Mouse (Mus musculus) hindbrain, embryonic 11.5 days (tissue): ENCODE measurements around the gene Thsd7b. TPM values are rescaled to one million over a fixed set of nuclear protein-coding genes. Genes with fewer than 3 reads are reported as not detected.
A peak's percentile ranks its signal among the peaks of the same experiment; 100 is the strongest.

Experiments used
- ATAC-seq: fragments of 200-750 bp; cut with Nextera tagmentation; 2 replicates; pipeline ENCODE4 v1.8.0; 2017; ENCODE audit warnings: mild to moderate bottlenecking, moderate TSS enrichment, moderate library complexity; ENCODE audit not compliant: low FRiP score
- DNase-seq: peaks from one replicate; pipeline ENCODE4 v3.0.0-alpha.2; 2015; ENCODE audit warnings: low spot score
- H3K27ac ChIP-seq: fragments of 300-500 bp; sonication (generic); 2 replicates; pipeline ENCODE4 v1.5.1; 2014; ENCODE audit warnings: mild to moderate bottlenecking, low read depth, low read length
- H3K27me3 ChIP-seq: fragments of 300-500 bp; sonication (generic); 2 replicates; pipeline ENCODE4 v1.6.1; 2014; ENCODE audit warnings: mild to moderate bottlenecking, low read length, moderate library complexity, mixed read lengths; ENCODE audit not compliant: control insufficient read depth, insufficient read depth
- H3K36me3 ChIP-seq: fragments of 300-500 bp; sonication (generic); 2 replicates; pipeline ENCODE4 v1.6.1; 2014; ENCODE audit warnings: mild to moderate bottlenecking, low read length, moderate library complexity, mixed read lengths; ENCODE audit not compliant: control insufficient read depth, insufficient read depth
- H3K4me1 ChIP-seq: fragments of 300-500 bp; sonication (generic); replicated peaks from 2 replicates; pipeline ENCODE4 v1.6.1; 2014; ENCODE audit warnings: low read length, mixed read lengths; ENCODE audit not compliant: control insufficient read depth, insufficient read depth
- H3K4me2 ChIP-seq: fragments of 300-500 bp; sonication (generic); replicated peaks from 2 replicates; pipeline ENCODE4 v1.6.1; 2014; ENCODE audit warnings: mild to moderate bottlenecking, low read depth, low read length
- H3K4me3 ChIP-seq: fragments of 300-500 bp; sonication (generic); 2 replicates; pipeline ENCODE4 v1.5.1; 2014; ENCODE audit warnings: low read depth, low read length
- H3K9ac ChIP-seq: fragments of 300-500 bp; sonication (generic); 2 replicates; pipeline ENCODE4 v1.6.1; 2014; ENCODE audit warnings: low read depth, low read length
- H3K9me3 ChIP-seq: fragments of 300-500 bp; sonication (generic); 2 replicates; pipeline ENCODE4 v1.6.1; 2016; ENCODE audit warnings: low read length; ENCODE audit not compliant: control insufficient read depth
- WGBS: fragments of 180-500 bp; shearing (Covaris S2); extraction: QIAGEN DNeasy Blood & Tissue Kit; methylation state at CpG from one replicate; pipeline ENCODE4 v1.1.7; 2014; 5-methylcytosine and 5-hydroxymethylcytosine counted together
- polyA plus RNA-seq: library from polyadenylated mRNA; unstranded; fragments of >200 nt; fragmentation: Nextera tagmentation; extraction: Ambion mirVana; gene quantifications from 2 replicates; pipeline ENCODE4 v1.2.1, GENCODE M21; 2014

Thsd7b gene
- polyA plus RNA-seq, 1 experiment from 2014 or later, result 14.0 TPM

DNA sequence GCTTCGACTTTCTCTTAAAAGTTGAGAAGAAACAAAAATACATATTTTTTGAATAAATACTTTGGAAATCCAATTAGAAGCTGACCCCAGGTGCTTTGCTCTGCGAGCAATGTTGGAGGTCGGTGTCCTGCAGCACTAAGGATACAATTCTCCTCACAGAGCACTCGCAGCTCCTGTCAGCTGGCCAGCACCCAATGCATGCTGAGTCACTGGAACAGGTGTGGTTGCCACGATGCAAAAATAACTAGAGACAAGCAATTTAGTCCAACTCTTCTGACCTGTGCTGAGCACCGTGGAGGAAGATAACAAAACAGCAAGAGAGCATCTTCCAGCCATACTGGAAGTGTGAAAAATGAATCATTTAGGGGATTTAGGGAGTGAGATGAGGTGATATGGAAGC, 594.6 kb downstream of the Thsd7b start:
- no peak overlapping the region for H3K4me2 ChIP-seq
- H3K4me1 ChIP-seq, result no peaks in the 10 kb centered on the region
- WGBS, result 84% methylated on average over 6 of the region's 6 CpGs
- H3K4me3 ChIP-seq, result no peak overlapping the region
- H3K27me3 ChIP-seq, result no peaks in the 10 kb centered on the region
- no peaks in the 10 kb centered on the region for H3K9me3 ChIP-seq
- no peak for ATAC-seq
- H3K36me3 ChIP-seq, result no peaks in the 10 kb centered on the region
- H3K9ac ChIP-seq, result no peak overlapping the region
- no peak for DNase-seq
- H3K27ac ChIP-seq, result no peak overlapping the region

DNA sequence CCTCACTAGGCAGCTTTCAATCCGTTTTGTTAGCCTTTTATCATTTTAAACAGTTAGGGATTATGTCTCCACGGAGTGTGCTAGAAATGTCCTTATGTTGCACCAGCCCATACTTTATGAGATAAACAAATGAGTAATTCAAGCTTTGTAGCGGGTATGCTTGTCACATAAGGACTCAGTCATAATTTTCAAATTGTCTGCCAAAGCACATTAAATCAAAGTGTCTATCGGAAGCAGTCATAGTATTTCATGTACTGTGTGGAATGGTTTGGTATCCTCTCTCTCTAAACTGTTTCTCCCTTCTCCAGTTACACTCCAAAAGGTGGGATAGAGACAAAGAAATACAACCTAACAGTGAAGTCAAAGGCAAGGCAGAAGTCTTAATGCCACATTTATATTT, 601.3 kb downstream of the Thsd7b start:
- Histone ChIP-seq H3K4me2 (no peak overlapping the region), H3K4me3 (no peak overlapping the region), H3K9ac (no peak overlapping the region), H3K36me3 (no peaks in the 10 kb centered on the region), H3K27me3 (no peaks in the 10 kb centered on the region), H3K27ac (no peak overlapping the region), H3K4me1 (no peaks in the 10 kb centered on the region), H3K9me3 (no peaks in the 10 kb centered on the region)
- WGBS, result 87% methylated on average over 4 of the region's 4 CpGs
- DNase-seq, result no peak
- no peak for ATAC-seq

DNA sequence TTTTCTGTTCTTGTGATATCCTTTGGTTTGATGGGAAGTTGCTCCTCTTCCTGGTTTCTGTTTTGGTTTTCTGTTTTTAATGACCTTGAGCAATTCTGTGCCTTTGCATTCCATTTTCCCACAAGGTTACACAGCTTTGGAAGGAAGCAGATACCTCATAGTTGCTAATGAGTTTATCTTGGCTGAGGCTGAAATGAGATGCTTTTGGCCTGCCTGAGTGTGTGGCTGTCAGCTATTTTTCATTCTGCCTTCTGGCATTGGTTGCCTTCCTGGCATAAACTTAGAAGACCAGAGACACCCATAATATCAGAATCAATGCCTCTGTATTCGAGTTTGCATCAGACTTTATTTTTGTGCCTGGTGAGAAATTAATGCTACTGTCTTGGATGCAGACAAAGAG, 614.8 kb downstream of the Thsd7b start:
- ATAC-seq (no peak), DNase-seq (no peak)
- Histone ChIP-seq H3K4me1 (no peaks in the 10 kb centered on the region), H3K9ac (no peak overlapping the region), H3K27ac (no peak overlapping the region), H3K9me3 (no peaks in the 10 kb centered on the region), H3K4me3 (no peak overlapping the region), H3K36me3 (no peaks in the 10 kb centered on the region), H3K27me3 (no peaks in the 10 kb centered on the region), H3K4me2 (no peak overlapping the region)
- 72% methylated on average over 1 of the region's 1 CpGs for WGBS

DNA sequence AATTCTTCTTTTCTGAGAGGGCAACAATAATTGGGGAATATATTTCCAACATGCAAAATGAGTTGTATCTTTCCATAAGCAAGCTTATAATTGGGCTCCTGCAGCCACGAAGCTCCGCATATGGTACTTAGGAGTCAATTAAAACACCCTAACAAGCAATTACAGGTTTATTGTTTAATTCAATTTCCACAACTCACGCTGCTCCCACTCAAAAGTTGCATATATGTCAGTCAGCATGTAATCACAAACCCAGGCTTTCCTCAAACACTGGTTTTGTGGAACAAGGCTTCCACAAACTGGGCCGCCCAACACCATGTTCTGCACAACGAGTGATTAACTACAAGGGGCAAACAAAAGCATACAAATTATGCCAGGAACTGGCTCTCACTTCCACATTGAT, 625.0 kb downstream of the Thsd7b start:
- Histone ChIP-seq H3K27ac (no peak overlapping the region), H3K9me3 (no peaks in the 10 kb centered on the region), H3K9ac (no peak overlapping the region), H3K4me1 (no peaks in the 10 kb centered on the region), H3K4me3 (no peak overlapping the region), H3K27me3 (no peaks in the 10 kb centered on the region), H3K4me2 (no peak overlapping the region), H3K36me3 (no peaks in the 10 kb centered on the region)
- DNase-seq (no peak), ATAC-seq (no peak)
- WGBS, result 93% methylated on average over 5 of the region's 5 CpGs

DNA sequence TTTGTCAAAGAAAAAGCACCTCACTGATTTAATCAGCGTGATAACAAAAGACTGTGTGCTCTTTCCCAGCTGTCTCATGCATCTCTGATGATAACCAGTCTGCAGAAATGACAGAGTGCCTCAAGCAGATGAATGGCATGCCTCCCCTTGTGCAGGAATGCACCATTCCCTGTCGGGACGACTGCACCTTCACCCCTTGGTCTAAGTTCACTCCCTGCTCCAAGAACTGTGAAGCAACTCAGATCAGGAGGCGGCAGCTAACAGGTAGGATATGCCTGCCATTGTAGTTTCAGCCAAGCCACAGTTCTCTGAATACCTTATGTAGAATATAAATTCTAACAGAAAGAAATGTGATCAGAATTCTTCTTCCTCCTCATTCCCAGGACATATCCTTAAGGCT, 642.4 kb downstream of the Thsd7b start:
- H3K27me3 ChIP-seq, result no peaks in the 10 kb centered on the region
- no peak overlapping the region for H3K27ac ChIP-seq
- H3K9me3 ChIP-seq, result no peaks in the 10 kb centered on the region
- ATAC-seq, result no peak
- WGBS, result 50% methylated on average over 4 of the region's 4 CpGs
- H3K36me3 ChIP-seq, result no peaks in the 10 kb centered on the region
- H3K4me3 ChIP-seq, result no peak overlapping the region
- H3K9ac ChIP-seq, result no peak overlapping the region
- no peak for DNase-seq
- no peaks in the 10 kb centered on the region for H3K4me1 ChIP-seq
- H3K4me2 ChIP-seq, result no peak overlapping the region

DNA sequence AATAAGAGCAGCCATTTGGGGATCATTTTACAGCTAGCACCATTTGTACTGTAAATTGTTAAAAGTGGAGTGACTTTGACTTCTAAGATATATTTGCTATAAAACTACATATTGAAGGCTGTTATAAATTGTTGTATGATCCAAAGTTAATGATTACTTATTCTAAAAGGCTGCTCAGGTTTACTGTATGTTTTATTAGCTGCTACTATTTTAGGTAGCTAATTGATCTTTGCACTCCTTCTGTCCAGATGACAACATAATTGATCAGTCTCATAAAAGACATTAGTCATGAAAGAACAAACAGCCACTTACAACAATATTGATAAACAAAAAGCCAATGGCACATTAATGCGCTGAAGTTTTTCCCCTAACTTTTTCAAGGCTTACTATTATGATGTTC, 644.5 kb downstream of the Thsd7b start:
- no peak overlapping the region for H3K4me3 ChIP-seq
- no peak overlapping the region for H3K27ac ChIP-seq
- H3K36me3 ChIP-seq, result no peaks in the 10 kb centered on the region
- H3K9me3 ChIP-seq, result no peaks in the 10 kb centered on the region
- no peaks in the 10 kb centered on the region for H3K27me3 ChIP-seq
- no peak for ATAC-seq
- 93% methylated on average over 1 of the region's 1 CpGs for WGBS
- DNase-seq, result no peak
- H3K4me1 ChIP-seq, result no peaks in the 10 kb centered on the region
- no peak overlapping the region for H3K9ac ChIP-seq
- no peak overlapping the region for H3K4me2 ChIP-seq

DNA sequence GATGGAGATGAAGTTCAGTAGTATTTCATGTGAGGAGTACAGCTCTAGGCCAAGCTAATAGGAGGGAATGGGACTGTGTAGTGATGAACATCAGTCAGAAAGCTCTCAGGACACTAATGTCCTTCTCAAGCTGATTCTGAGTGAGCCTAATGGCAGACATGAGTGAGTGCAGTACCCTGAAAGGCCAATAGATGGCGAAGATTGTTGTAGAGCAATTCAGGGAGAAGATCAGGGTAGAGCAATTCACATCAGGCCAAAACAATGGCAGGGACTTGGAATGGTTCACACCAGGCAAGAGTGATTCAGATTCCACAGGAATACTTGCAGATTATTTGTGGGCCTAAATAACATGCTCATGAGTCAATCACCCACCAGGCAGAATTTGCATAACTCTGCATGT, 646.3 kb downstream of the Thsd7b start:
- H3K9ac ChIP-seq, result no peak overlapping the region
- ATAC-seq (no peak), DNase-seq (peak; percentile 33)
- H3K27me3 ChIP-seq, result no peaks in the 10 kb centered on the region
- no peaks in the 10 kb centered on the region for H3K9me3 ChIP-seq
- H3K4me1 ChIP-seq, result no peaks in the 10 kb centered on the region
- 59% methylated on average over 1 of the region's 1 CpGs for WGBS
- H3K27ac ChIP-seq, result no peak overlapping the region
- no peaks in the 10 kb centered on the region for H3K36me3 ChIP-seq
- no peak overlapping the region for H3K4me2 ChIP-seq
- H3K4me3 ChIP-seq, result no peak overlapping the region

DNA sequence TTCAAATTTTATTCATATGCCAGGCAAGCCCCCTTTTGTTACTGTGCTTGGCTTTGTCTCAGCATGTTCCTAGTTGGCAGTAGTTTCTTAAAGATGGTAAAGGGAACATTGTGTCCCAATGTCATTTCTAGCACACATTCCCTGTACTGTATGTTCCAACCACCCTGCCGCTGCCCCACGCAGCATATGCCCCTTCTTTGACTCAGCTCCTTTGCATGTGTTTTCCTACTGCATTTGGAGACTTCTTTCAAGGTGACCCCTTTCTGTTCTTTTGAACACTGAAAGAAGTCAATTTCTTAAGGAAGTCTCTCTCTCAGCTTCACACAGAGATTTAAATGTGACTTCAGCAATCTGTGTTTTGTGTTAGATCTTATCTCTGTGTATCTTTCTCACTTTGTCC, 657.9 kb downstream of the Thsd7b start:
- Histone ChIP-seq H3K4me3 (no peak overlapping the region), H3K27ac (no peak overlapping the region), H3K27me3 (no peaks in the 10 kb centered on the region), H3K4me2 (no peak overlapping the region), H3K36me3 (no peaks in the 10 kb centered on the region), H3K4me1 (no peaks in the 10 kb centered on the region), H3K9ac (no peak overlapping the region), H3K9me3 (no peaks in the 10 kb centered on the region)
- ATAC-seq (no peak), DNase-seq (no peak)
- WGBS, result 91% methylated on average over 2 of the region's 2 CpGs

DNA sequence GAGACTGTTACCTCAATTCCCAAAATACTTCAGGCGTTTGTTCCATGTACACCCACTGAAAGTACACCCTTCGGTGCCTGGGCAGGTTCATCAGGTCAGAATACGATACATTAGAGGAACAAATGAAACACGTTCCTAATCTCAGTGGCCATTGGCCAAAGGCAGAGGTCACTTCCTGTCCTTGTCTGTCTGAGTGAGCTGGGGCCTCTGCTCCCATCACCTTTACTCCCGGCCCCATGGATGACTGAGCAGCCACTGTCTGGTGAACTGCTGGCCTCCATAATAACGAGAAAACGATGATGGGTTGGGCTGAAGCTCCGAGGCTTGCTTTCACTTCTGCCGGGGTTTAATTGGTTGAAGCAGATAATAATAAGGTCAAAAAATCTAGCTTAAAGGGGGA, 670.0 kb downstream of the Thsd7b start:
- DNase-seq, result no peak
- Histone ChIP-seq H3K9me3 (no peaks in the 10 kb centered on the region), H3K9ac (no peak overlapping the region), H3K27ac (no peak overlapping the region), H3K4me3 (no peak overlapping the region), H3K27me3 (no peaks in the 10 kb centered on the region), H3K4me1 (no peaks in the 10 kb centered on the region), H3K4me2 (no peak overlapping the region), H3K36me3 (no peaks in the 10 kb centered on the region)
- WGBS, result 58% methylated on average over 9 of the region's 9 CpGs
- ATAC-seq, result no peak
